Mouse (Mus musculus): Measurements from ENCODE around the gene Nipal4.

Nipal4 gene

DNA sequence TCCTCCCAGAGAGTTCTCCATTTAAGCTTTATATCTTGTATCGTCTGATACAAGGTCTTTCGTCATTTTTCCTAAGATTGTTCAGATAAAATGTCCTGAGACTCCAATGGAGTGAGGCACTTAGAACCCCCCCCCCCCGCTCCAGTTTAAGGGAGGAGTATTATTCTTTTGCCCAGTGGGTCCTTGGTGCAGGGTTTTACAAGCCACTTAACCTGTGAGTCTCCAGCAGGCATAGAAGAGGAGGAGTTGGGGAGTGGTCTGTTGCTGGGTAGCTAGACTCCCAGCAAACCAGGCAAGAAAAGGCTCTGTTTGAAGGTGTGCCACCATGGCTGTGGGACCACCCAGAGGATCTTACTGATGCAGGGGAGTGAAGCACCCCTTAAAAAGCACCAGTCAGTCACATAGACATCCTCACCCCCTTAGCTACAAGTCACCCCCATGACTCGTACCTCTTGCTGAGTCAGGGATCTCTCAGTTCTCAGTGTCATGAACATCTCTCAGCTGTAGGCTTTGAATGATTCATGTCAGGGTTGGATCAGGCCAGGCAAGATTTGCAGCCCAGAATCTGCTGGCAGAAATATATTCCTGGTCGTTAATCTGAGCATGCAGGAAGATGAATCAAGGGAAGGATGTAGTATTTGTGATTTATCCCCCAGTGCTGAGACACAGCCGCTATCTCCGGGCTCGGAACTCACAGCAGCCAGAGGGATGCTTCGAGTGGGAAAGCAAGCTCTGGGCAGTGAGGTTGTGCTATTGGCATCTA lies 50.7 kb downstream of the Nipal4 start:
- CTCF ChIA-PET = interaction anchor here (0.5 to 0.7 kb wide), 2 partner anchors 85 to 761 kb away, joined by 5 to 32 read pairs; no protein-coding TSS in a partner anchor

DNA sequence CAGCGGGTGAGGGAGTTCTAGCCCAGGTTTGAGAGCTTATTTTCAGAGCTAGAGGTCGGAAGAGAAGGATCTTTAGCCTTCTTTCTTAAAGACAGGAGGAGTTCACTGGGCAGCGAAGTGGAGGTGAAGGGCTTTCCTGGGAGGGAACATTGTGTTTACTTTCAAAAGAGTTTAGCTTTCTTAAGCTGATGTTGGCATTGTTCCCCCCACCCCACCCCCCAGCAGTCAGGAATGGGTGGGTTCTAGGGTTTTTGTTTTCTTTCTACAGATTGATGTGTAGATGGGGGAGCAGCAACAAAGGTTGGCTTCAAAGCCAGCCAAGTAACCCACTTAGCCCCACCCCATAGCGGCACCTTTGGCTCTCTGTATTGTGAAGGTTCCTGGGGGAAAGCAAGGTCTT lies 51.3 kb downstream of the Nipal4 start:
- CTCF ChIA-PET = interaction anchor here (0.7 kb wide), 1 partner anchor 85 kb away, joined by 32 read pairs; no protein-coding TSS in a partner anchor

DNA sequence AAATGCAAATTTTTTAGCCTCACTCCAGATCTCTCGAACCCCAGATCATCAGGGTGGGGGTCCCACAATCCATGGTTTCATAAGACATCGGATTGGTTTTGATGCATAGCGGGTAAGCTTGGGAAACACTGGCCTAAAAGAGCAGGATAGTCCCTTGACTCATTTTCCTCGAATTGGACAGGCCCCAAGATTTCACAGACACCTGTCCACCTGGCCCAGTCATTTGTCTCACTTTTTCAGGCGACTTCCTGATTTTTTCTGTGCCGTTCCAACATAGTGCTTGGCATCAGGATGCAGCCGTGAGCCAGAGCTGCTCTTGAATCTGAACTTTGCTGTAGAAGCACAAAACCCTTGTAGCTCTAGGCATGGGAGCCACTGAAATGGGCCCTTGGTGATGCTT lies 52.1 kb downstream of the Nipal4 start:
- CTCF ChIA-PET = interaction anchor here (0.5 kb wide), 1 partner anchor 1635 kb away, joined by 4 read pairs; no protein-coding TSS in a partner anchor

DNA sequence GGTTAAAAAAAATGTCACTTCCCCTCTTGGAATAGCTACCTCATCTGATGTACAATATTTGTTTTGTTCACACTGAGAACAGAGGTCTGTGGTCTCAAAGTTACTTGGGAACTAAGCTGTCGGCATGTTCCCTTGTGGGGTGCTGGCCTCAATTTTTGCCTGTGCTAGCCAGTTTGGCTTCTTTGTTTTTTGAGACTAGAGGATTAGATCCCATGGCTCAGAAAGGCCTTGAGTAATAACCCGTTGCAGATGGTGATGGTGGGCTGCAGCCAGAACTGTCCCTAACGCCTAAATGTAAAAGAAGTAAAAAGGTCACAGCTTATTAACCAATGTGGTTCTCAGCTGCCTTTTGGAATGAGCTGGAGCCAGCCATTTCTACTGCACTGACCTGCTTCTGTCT lies 53.1 kb downstream of the Nipal4 start:
- CTCF ChIA-PET = interaction anchor here (0.6 kb wide), 1 partner anchor 11 kb away, joined by 3 read pairs; no protein-coding TSS in a partner anchor

DNA sequence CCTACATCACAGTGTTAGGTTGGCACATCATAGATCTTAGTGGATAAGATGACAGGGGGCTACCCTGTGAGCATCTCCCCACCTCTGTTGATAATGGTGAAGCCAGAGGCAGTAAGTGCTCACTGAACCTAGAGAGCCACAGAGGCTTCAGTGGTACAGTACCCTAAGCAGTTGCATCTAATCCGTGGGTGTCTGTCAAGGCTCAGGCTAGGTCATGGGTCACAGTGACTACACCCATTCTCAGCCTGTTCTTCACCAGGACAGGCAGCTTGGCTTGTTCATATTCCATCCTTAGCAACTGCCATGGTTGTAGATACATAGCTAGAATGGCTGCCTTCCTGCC lies 55.4 kb downstream of the Nipal4 start:
- CTCF ChIA-PET = no interaction called here

DNA sequence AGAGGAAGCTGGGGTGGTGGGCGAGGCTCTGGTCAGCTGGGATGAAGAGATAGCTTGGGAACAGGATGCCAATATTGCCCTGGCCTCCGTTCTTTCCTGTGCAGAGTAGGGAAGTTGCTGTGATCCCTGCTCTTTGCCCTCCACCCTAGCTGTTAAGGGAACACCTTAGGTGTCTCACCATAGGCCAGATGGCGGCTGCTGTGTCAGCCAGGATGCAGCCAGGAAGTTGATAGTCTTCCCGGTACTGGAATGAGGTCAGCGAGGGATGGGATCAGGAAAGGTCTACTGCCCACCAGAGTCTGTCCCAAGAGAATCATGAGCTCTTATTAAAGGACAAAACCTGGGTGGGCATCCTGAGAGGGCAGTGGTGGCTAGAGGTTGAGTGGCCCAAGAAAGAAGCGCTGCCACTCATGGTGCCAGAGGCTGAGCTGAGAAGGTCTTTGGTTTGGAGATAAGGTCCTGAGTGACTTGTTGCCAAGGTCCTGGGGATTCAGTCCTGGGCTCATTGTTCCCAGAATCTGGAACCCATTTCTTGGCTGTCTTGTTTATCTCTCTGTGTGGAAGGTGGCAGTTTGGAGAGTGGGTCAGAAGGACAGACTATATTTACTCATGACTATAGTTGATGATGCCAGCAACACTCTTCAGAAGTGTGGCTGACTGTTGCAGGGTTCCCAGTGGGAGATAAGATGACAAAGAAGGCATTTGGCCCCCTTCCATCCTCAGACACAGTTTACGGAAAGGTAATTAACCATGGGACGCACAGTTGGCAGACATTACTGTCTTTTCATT lies 56.0 kb downstream of the Nipal4 start:
- CTCF ChIA-PET = no interaction called here

DNA sequence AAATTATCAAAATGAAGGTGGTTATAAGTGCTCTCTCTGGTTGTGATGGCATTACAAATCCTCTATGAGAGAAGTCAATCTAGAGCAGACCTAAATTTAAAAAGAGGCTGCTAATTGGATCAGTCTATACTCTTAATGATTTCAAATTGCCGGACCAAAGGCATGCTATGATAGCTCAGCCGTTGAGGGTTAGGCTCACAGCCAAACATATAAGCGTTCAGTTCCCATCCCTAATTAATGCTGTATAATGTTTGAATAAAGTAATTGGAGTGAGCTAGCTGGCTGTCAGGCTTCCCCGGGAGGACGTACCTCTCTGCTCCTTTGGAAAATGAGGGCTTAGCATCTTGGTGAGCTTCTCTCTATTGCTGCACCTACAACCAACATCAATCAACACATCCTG lies 57.1 kb downstream of the Nipal4 start:
- CTCF ChIA-PET = no interaction called here

DNA sequence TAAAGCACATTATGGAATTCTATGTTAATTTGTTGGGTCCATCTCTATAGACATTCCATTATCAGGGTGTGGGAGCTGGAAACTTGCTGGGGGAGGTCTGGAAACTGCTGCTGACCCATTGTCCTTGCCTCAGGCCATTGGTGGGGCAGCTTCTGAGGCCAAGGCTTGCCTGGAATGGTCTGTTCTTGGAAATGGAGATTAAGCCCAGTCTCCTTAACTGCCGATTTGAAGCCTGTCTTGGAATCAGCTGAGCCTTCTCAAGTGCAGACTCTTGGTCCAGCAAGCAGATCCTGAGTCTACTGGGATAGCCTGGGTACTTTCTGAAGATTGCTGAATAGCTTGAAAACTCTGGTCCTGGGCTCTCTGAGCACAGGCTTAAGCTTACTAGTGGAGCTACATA lies 59.3 kb downstream of the Nipal4 start:
- CTCF ChIA-PET = no interaction called here

DNA sequence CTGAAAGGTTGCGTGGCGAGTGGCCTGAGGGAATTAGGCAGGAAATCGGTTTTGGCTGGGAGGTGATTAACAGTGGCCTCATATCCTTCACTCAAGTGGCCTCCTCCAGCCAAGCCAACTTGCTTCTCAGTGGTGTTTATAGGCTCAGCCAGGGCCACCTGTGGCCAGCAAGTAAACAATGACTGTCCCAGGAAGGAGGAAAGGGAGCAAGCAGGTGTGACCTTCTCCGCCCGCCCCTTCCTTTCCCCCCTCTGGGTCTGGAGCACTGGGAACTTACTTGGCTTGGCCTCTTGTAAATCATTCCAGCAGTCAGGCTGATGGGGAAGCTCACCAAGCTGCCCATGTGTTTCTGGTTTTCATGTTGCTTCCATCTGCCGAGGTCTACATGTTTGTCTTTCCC lies 64.2 kb downstream of the Nipal4 start:
- CTCF ChIA-PET = interaction anchor here (0.6 kb wide), 1 partner anchor 11 kb away, joined by 3 read pairs; no protein-coding TSS in a partner anchor

Measured in spleen, embryonic (tissue).